Mouse (Mus musculus) MEL (cell line): ENCODE measurements around the gene Rhox13. TPM values are rescaled to one million over a fixed set of nuclear protein-coding genes. Genes with fewer than 3 reads are reported as not detected.
A peak's percentile ranks its signal among the peaks of the same experiment; 100 is the strongest.

Source experiments
- DNase-seq: peaks from one replicate; pipeline ENCODE4 v3.0.0; 2011; ENCODE audit warnings: low read depth, low spot score
- H3K27ac ChIP-seq: 2 replicates; pipeline ENCODE4 v1.5.1; 2012; ENCODE audit warnings: low read depth, mild to moderate bottlenecking, control low read depth, low read length, moderate library complexity; ENCODE audit not compliant: control insufficient read depth
- H3K27me3 ChIP-seq, 2 experiments: fragments of 150-350 bp in 1 of 2; sonication (generic) in 1 of 2; 2 replicates each; pipeline ENCODE4 v1.6.1; 2012; ENCODE audit warnings: low read length in 2 of 2, mild to moderate bottlenecking in 2 of 2, improper control_type of control experiment in 1 of 2, moderate library complexity in 1 of 2; ENCODE audit not compliant: insufficient read depth in 2 of 2, control insufficient read depth in 1 of 2
- H3K36me3 ChIP-seq, 2 experiments: 2 replicates each; pipeline ENCODE4 v1.6.1; 2012 to 2014; ENCODE audit warnings: low read length in 2 of 2, improper control_type of control experiment in 1 of 2, inconsistent platforms in 1 of 2, mild to moderate bottlenecking in 1 of 2; ENCODE audit not compliant: insufficient read depth in 2 of 2, control insufficient read depth in 1 of 2
- H3K4me1 ChIP-seq, 2 experiments: fragments of 150-350 bp in 1 of 2; sonication (generic) in 1 of 2; 2 replicates each; pipeline ENCODE4 v1.6.1; 2012; ENCODE audit warnings: low read length in 2 of 2, improper control_type of control experiment in 1 of 2, mild to moderate bottlenecking in 1 of 2; ENCODE audit not compliant: insufficient read depth in 2 of 2, control insufficient read depth in 1 of 2
- H3K4me3 ChIP-seq, 2 experiments: fragments of 150-350 bp in 1 of 2; sonication (generic) in 1 of 2; 2 replicates each; pipeline ENCODE4 v1.5.1; 2012; ENCODE audit warnings: low read depth in 2 of 2, low read length in 2 of 2, mild to moderate bottlenecking in 2 of 2, moderate library complexity in 2 of 2, control low read depth in 1 of 2, improper control_type of control experiment in 1 of 2; ENCODE audit not compliant: control insufficient read depth in 1 of 2, insufficient read depth in 1 of 2
- H3K79me2 ChIP-seq: 2 replicates; pipeline ENCODE4 v1.6.1; 2012; ENCODE audit warnings: mild to moderate bottlenecking, low read length, moderate library complexity; ENCODE audit not compliant: control insufficient read depth, poor library complexity, insufficient read depth
- H3K9ac ChIP-seq: 2 replicates; pipeline ENCODE4 v1.6.1; 2012; ENCODE audit warnings: low read depth, mild to moderate bottlenecking, control low read depth, low read length, moderate library complexity; ENCODE audit not compliant: control insufficient read depth, poor library complexity, severe bottlenecking
- H3K9me3 ChIP-seq: fragments of 150-350 bp; sonication (generic); replicated peaks from 2 replicates; pipeline ENCODE4 v1.6.1; 2012; ENCODE audit warnings: mild to moderate bottlenecking, low read length, improper control_type of control experiment, moderate library complexity; ENCODE audit not compliant: insufficient read depth
- BHLHE40 ChIP-seq: IDR thresholded peaks from 2 replicates; pipeline ENCODE4 v1.6.1; 2012; ENCODE audit warnings: low read depth, mild to moderate bottlenecking, inconsistent platforms, low read length, improper control_type of control experiment, borderline replicate concordance
- CTCF ChIP-seq, 3 experiments: IDR thresholded peaks in 2 of 3; conservative IDR thresholded peaks in 1 of 3; 2 replicates each; pipeline ENCODE4 v1.5.1; 2011 to 2012; ENCODE audit warnings: low read length in 3 of 3, low read depth in 2 of 3, mild to moderate bottlenecking in 2 of 3, improper control_type of control experiment in 1 of 3, inconsistent platforms in 1 of 3, mixed read lengths in 1 of 3, moderate library complexity in 1 of 3; ENCODE audit not compliant: control insufficient read depth in 1 of 3, insufficient read depth in 1 of 3, poor library complexity in 1 of 3, severe bottlenecking in 1 of 3
- ELF1 ChIP-seq: IDR thresholded peaks from 2 replicates; pipeline ENCODE4 v1.6.1; 2014; ENCODE audit warnings: low read depth, mild to moderate bottlenecking, inconsistent platforms, low read length, improper control_type of control experiment, moderate library complexity
- GABPA ChIP-seq: IDR thresholded peaks from 2 replicates; pipeline ENCODE4 v1.6.1; 2012; ENCODE audit warnings: low read depth, mild to moderate bottlenecking, inconsistent platforms, low read length, improper control_type of control experiment, moderate library complexity
- JUND ChIP-seq: IDR thresholded peaks from 2 replicates; pipeline ENCODE4 v1.6.1; 2011; ENCODE audit warnings: low read depth, mild to moderate bottlenecking, improper control_type of control experiment, low read length
- KAT2A ChIP-seq: conservative IDR thresholded peaks from 2 replicates; pipeline ENCODE4 v1.6.1; 2012; ENCODE audit warnings: low read depth, low read length, improper control_type of control experiment, inconsistent platforms
- MXI1 ChIP-seq: IDR thresholded peaks from 2 replicates; pipeline ENCODE4 v1.6.1; 2011; ENCODE audit warnings: mild to moderate bottlenecking, low read depth, low read length, improper control_type of control experiment
- NELFE ChIP-seq: IDR thresholded peaks from 2 replicates; pipeline ENCODE4 v1.6.1; 2011; ENCODE audit warnings: low read depth, low read length, improper control_type of control experiment
- NRF1 ChIP-seq: IDR thresholded peaks from 2 replicates; pipeline ENCODE4 v1.6.1; 2014; ENCODE audit warnings: low read depth, mild to moderate bottlenecking, inconsistent platforms, low read length, improper control_type of control experiment, moderate library complexity; ENCODE audit not compliant: poor library complexity, insufficient read depth, severe bottlenecking
- RAD21 ChIP-seq: IDR thresholded peaks from 2 replicates; pipeline ENCODE4 v1.6.1; 2011; ENCODE audit warnings: mild to moderate bottlenecking, low read depth, low read length, improper control_type of control experiment
- RCOR1 ChIP-seq: IDR thresholded peaks from 2 replicates; pipeline ENCODE4 v1.6.1; 2012; ENCODE audit warnings: low read depth, mild to moderate bottlenecking, inconsistent platforms, low read length, improper control_type of control experiment
- SMC3 ChIP-seq: IDR thresholded peaks from 2 replicates; pipeline ENCODE4 v1.6.1; 2011; ENCODE audit warnings: low read depth, low read length, improper control_type of control experiment
- polyA plus RNA-seq, 2 experiments: library from polyadenylated mRNA; stranded (reverse) in 1 of 2; unstranded in 1 of 2; fragments of >175 nt in 1 of 2; fragments of >200 nt in 1 of 2; gene quantifications; 2 replicates each; pipeline versions ENCODE4 v1.2.1 to v1.2.4; 2012; ENCODE audit warnings: low replicate concordance in 2 of 2, low read depth in 1 of 2; ENCODE audit not compliant: insufficient read length in 2 of 2, insufficient read depth in 1 of 2, missing spikeins in 1 of 2
- total RNA-seq: library from RNA; depleted of rRNA; stranded (reverse); fragments of 300-350 nt; gene quantifications from 2 replicates; pipeline ENCODE4 v1.2.3, GENCODE M21; 2012; rRNA removed

The Rhox13 gene
- total RNA-seq, result not detected in 2 replicates
- polyA plus RNA-seq, result not detected

DNA sequence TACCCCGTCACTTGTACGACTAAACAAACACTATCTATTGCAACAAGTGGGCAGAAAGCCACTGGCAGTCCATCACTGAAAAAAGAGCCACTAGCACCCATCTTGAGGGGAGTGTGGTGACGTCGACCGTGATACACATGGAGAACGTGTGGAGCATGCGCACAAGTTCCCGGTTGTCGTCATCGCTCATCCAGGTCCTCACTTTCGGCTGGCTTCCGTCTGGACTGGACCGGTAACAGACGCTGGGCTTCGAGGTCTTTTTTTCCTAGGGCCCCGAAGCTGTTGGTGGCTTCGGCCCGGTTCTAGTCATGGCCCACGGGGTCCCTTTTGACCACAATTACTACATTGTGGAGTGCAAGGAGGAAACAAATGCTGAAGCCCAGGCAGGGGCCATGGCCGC is at the start of gene Rhox13:
Gene Rhox13 (plus strand): TSS at position 238 of the 400 bp plus-strand sequence.
- Histone ChIP-seq H3K4me3 (no peak within 1 kb of the TSS), H3K27ac (no peak within 1 kb of the TSS), H3K9ac (no peak within 1 kb of the TSS), H3K9me3 (no peaks in the 10 kb centered on the region), H3K27me3 (no peaks in the 10 kb centered on the region), H3K36me3 (no peaks in the 10 kb centered on the region), H3K79me2 (no peaks in the 10 kb centered on the region), H3K4me1 (no peaks in the 10 kb centered on the region)
- TF ChIP-seq MXI1, result no peak
- no peak for TF ChIP-seq ELF1
- no peak for TF ChIP-seq KAT2A
- TF ChIP-seq NRF1, result no peak
- no peak for DNase-seq

DNA sequence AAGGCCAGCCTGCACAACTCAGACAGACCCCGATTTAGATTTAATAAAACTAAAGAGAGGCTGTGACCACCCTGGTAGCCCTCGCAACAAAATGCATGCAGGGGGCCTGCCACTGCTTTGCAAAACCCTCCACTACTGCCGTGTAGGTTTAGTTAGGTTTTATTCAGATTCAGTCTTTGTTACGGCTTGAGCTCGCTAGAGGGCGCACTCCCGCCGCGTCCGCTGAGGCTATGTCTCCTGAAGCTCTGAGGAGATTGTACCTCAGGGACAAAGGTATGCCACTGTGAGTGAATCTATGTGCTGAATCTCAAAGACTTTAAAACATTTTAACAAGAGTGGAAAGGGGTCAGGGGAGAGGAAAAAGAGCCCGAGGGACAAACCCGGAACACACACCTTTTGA is 36.8 kb upstream of the Rhox13 start:
- Histone ChIP-seq H3K36me3 (no peaks in the 10 kb centered on the region), H3K79me2 (no peaks in the 10 kb centered on the region), H3K4me3 (no peak overlapping the region), H3K4me1 (no peaks in the 10 kb centered on the region), H3K27me3 (no peaks in the 10 kb centered on the region), H3K9me3 (no peaks in the 10 kb centered on the region), H3K27ac (no peak overlapping the region)
- no peak for DNase-seq
- TF ChIP-seq SMC3 (peak; percentile 15; the same call in 1 of the 2 replicates), RAD21 (peak; percentile 19), GABPA (no peak), CTCF (IDR thresholded peaks at IDR 0.05 in 2 of 3, conservative IDR thresholded peaks at IDR 0.05 in 1 of 3; ENCODE audit: control insufficient read depth in 1 of 3, insufficient read depth in 1 of 3, low read depth in 2 of 3, low read length in 3 of 3, poor library complexity in 1 of 3, severe bottlenecking in 1 of 3) (peak; percentile 31 to 56 (median 36); a peak in 5 of 6 replicates)
- TF ChIP-seq, all 39 proteins: peak for 3
- H3K9ac ChIP-seq, result no peak overlapping the region

DNA sequence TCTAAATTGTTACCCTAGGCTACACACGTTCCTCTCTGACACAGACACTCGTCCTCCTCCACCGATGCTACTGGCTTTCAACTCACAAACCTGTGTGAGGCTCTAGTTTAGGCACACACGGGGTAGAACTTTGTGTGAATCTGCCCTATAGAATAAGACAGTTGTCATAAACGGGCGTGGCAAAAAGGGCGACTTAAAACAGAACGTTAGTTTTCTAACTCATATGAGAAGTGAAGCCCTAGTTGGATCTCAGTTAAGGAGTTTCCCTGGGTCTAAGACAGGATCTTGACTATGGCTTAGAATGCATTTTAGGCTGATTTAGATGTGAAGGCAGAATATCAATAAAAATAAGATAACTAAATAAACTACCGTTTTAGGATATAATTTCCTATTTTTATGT is 36.0 kb upstream of the Rhox13 start, which contains the start of gene Rhox11:
Gene Rhox11 (minus strand): TSS at position 101 of the 400 bp plus-strand sequence.
- no peak for TF ChIP-seq JUND
- no peak for TF ChIP-seq NELFE
- TF ChIP-seq BHLHE40, result no peak
- TF ChIP-seq RCOR1, result no peak
- no peaks in the 10 kb centered on the region for H3K79me2 ChIP-seq
- no peaks in the 10 kb centered on the region for H3K4me1 ChIP-seq
- H3K27me3 ChIP-seq, result no peaks in the 10 kb centered on the region
- no peak for DNase-seq
- H3K36me3 ChIP-seq, result no peaks in the 10 kb centered on the region
- H3K9ac ChIP-seq, result no peak within 1 kb of the TSS
- no peaks in the 10 kb centered on the region for H3K9me3 ChIP-seq
- H3K4me3 ChIP-seq, result no peak within 1 kb of the TSS
- no peak within 1 kb of the TSS for H3K27ac ChIP-seq
